In the genomic region with DNA sequence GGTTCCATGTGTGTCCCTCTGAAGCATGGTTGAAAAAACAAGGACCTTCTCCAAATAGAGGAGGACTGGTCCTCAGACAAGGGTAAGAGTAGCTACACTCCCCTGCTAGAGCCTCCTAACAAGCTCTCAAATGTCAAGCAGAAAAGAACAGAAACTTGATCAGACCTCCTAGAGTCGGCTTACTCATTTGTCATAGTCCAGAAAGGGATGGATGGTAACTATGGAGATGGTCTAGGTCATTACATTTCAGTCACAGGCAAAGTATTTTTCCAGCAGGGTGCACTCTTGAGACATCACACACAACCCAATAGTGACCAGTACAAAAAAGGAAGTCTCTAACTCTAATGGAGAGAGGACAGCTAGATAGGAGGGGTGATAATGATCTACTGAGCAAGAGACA, we compare ENCODE assay signal across 10 mouse cellular contexts. TPM values are rescaled to one million over a fixed set of nuclear protein-coding genes. Genes with fewer than 3 reads are reported as not detected.
A peak's percentile ranks its signal among the peaks of the same experiment; 100 is the strongest.
DNase-seq lines count a peak whose midpoint lies in the region; ATAC-seq and TF ChIP-seq lines count a peak whose summit lies in the region.
"Had no signal": no experiment of that assay in that cellular context is flagged by ENCODE, and none has a peak within 500 bp of the region (broad histone marks: within the 10 kb centered on the region; RNA-seq: fewer than 3 reads in every experiment).

No protein-coding gene starts in this region.

- 63% methylated on average over 1 of the region's 1 CpGs for WGBS in intestine, postnatal 0 days
- 62% methylated on average over 1 of the region's 1 CpGs for WGBS in intestine, embryonic 15.5 days
- 49% methylated on average over 1 of the region's 1 CpGs for WGBS in hindbrain, embryonic 10.5 days

- peak; percentile 68 for TF ChIP-seq CTCF in intestine, postnatal 0 days (IDR thresholded peaks at IDR 0.05; ENCODE audit: low read depth)

- no peaks in the 10 kb centered on the region for H3K9me3 ChIP-seq in intestine, postnatal 0 days (ENCODE audit: control insufficient read depth)
- no peaks in the 10 kb centered on the region for H3K9me3 ChIP-seq in intestine, embryonic 15.5 days
- H3K9me3 ChIP-seq in hindbrain, embryonic 10.5 days = no peaks in the 10 kb centered on the region

- H3K36me3 ChIP-seq in intestine, postnatal 0 days (ENCODE audit: control insufficient read depth, insufficient read depth) = no peaks in the 10 kb centered on the region
- no peaks in the 10 kb centered on the region for H3K36me3 ChIP-seq in intestine, embryonic 15.5 days
- no peaks in the 10 kb centered on the region for H3K36me3 ChIP-seq in hindbrain, embryonic 10.5 days

- ATAC-seq in intestine, postnatal 0 days = no peak
- ATAC-seq in intestine, embryonic 15.5 days = no peak
- peak; percentile 98 for ATAC-seq in megakaryocyte, adult 5-6 weeks (ENCODE audit: poor library complexity, severe bottlenecking)

- no peak overlapping the region for H3K9ac ChIP-seq in intestine, postnatal 0 days (ENCODE audit: low read depth, low read length)
- no peak overlapping the region for H3K9ac ChIP-seq in intestine, embryonic 15.5 days

- H3K4me1 ChIP-seq in intestine, postnatal 0 days (replicated peaks; ENCODE audit: control insufficient read depth, insufficient read depth, low read length) = no peaks in the 10 kb centered on the region
- H3K4me1 ChIP-seq in intestine, embryonic 15.5 days (replicated peaks) = no peaks in the 10 kb centered on the region
- H3K4me1 ChIP-seq in hindbrain, embryonic 10.5 days (replicated peaks) = no peaks in the 10 kb centered on the region

- H3K4me3 ChIP-seq in intestine, postnatal 0 days (ENCODE audit: low read depth, low read length) = no peak overlapping the region
- H3K4me3 ChIP-seq in intestine, embryonic 15.5 days (replicated peaks) = no peak overlapping the region
- no peak overlapping the region for H3K4me3 ChIP-seq in hindbrain, embryonic 10.5 days

- H3K27ac ChIP-seq in intestine, postnatal 0 days (ENCODE audit: low read depth, low read length) = no peak overlapping the region
- H3K27ac ChIP-seq in intestine, embryonic 15.5 days = no peak overlapping the region
- no peak overlapping the region for H3K27ac ChIP-seq in hindbrain, embryonic 10.5 days

- H3K27me3 ChIP-seq in intestine, postnatal 0 days (replicated peaks; ENCODE audit: control insufficient read depth, insufficient read depth, low read length) = no peaks in the 10 kb centered on the region
- H3K27me3 ChIP-seq in intestine, embryonic 15.5 days (replicated peaks) = no peaks in the 10 kb centered on the region
- no peaks in the 10 kb centered on the region for H3K27me3 ChIP-seq in hindbrain, embryonic 10.5 days (ENCODE audit: insufficient read depth, poor library complexity, severe bottlenecking)

- H3K4me2 ChIP-seq in intestine, postnatal 0 days (replicated peaks; ENCODE audit: low read depth) = no peak overlapping the region
- no peak overlapping the region for H3K4me2 ChIP-seq in intestine, embryonic 15.5 days (replicated peaks)

- DNase-seq in NIH3T3 (ENCODE audit: low read depth) = peak; percentile 78
- DNase-seq in kidney, adult 8-10 months = peak; percentile 11 to 36
- no peak for DNase-seq in spleen, postnatal 4 days (ENCODE audit: low spot score in 2 of 2)
- DNase-seq in hindbrain, embryonic 10.5 days (ENCODE audit: low spot score) = no peak
- DNase-seq in retina, postnatal 1 day = no peak

RNA-seq across cellular contexts. Expression of a gene that starts 21.9 kb away (rescaled TPM):
- polyA plus RNA-seq in intestine, postnatal 0 days (2015; fragmentation: Nextera tagmentation; extraction: Ambion mirVana) = 4.7 and 5.4 TPM in 2 replicates
- polyA plus RNA-seq in intestine, embryonic 15.5 days (2015; fragmentation: Nextera tagmentation; extraction: Ambion mirVana) = 6.5 and 8.6 TPM in 2 replicates
- 319 and 334 TPM in 2 replicates for total RNA-seq in megakaryocyte, adult 5-6 weeks (2015)
- total RNA-seq in megakaryocyte, adult 5-6 weeks (2017) = 128 and 161 TPM in 2 replicates
- 3.4 and 3.8 TPM in 2 replicates for polyA plus RNA-seq in hindbrain, embryonic 10.5 days (2016; fragmentation: Nextera tagmentation; extraction: Ambion mirVana)

RNA-seq across cellular contexts. Expression of a gene that starts 55.7 kb away (rescaled TPM):
- polyA plus RNA-seq in intestine, postnatal 0 days (2015; fragmentation: Nextera tagmentation; extraction: Ambion mirVana) = 0.57 and 0.63 TPM in 2 replicates
- polyA plus RNA-seq in intestine, embryonic 15.5 days (2015; fragmentation: Nextera tagmentation; extraction: Ambion mirVana) = 2.9 and 4.2 TPM in 2 replicates
- not detected in 2 replicates for total RNA-seq in megakaryocyte, adult 5-6 weeks (2015)
- not detected in 2 replicates for total RNA-seq in megakaryocyte, adult 5-6 weeks (2017)
- not detected in 2 replicates for polyA plus RNA-seq in hindbrain, embryonic 10.5 days (2016; fragmentation: Nextera tagmentation; extraction: Ambion mirVana)
- total RNA-seq: layer of hippocampus, postnatal 14 days had no signal
- polyA plus RNA-seq: neural tube, embryonic 14.5 days had no signal

Comparison
In these comparisons a context has a peak if more than half of its experiments do, and no peak if none do; other contexts are left out.
1. DNase-seq: peak in NIH3T3 (single experiment) and kidney, adult 8-10 months (2 of 2); none in spleen, postnatal 4 days (0 of 2), hindbrain, embryonic 10.5 days (single experiment) and retina, postnatal 1 day (single experiment).